In the genomic region with DNA sequence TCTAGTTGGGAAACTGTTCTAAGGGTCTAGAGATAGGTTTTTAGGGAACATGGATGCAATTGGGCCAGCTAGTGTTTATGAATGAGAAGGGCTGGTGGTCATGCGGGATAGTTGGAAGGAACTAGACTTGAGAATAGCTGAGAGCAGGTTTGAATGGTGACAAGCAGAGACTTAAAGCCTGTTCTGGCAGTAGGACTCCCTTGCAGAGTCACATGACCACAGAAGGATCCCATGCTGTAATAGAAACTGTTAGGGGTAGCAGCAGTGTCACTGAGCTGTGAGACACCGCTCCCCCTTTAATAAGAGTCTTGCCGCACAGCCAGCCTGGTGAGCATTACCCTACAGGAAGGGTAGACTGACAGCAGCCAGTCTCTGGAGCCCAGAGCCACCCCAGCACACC, we compare ENCODE assay signal across 17 mouse cellular contexts.
DNase-seq lines count a peak whose midpoint lies in the region; ATAC-seq and TF ChIP-seq lines count a peak whose summit lies in the region.
"Had no signal": no experiment of that assay in that cellular context is flagged by ENCODE, and none has a peak within 500 bp of the region (broad histone marks: within the 10 kb centered on the region; RNA-seq: fewer than 3 reads in every experiment).

No protein-coding gene starts in this region.

- WGBS in heart, embryonic 12.5 days = 81% methylated on average over 3 of the region's 3 CpGs
- WGBS in hindbrain, embryonic 13.5 days = 74% methylated on average over 3 of the region's 3 CpGs
- WGBS in hindbrain, embryonic 11.5 days = 84% methylated on average over 3 of the region's 3 CpGs
- 95% methylated on average over 3 of the region's 3 CpGs for WGBS in midbrain, embryonic 12.5 days
- 86% methylated on average over 3 of the region's 3 CpGs for WGBS in midbrain, embryonic 14.5 days
- WGBS in liver, embryonic 12.5 days (ENCODE audit: insufficient replicate concordance) = 79% methylated on average over 3 of the region's 3 CpGs

- H3K4me1 ChIP-seq in heart, embryonic 12.5 days (replicated peaks) = peaks cover 25% of the 10 kb centered on the region
- H3K4me1 ChIP-seq in hindbrain, embryonic 13.5 days (replicated peaks) = peaks cover 45% of the 10 kb centered on the region
- no peaks in the 10 kb centered on the region for H3K4me1 ChIP-seq in hindbrain, embryonic 11.5 days (replicated peaks; ENCODE audit: control insufficient read depth, insufficient read depth, low read length)
- H3K4me1 ChIP-seq in midbrain, embryonic 12.5 days = no peaks in the 10 kb centered on the region
- no peaks in the 10 kb centered on the region for H3K4me1 ChIP-seq in midbrain, embryonic 14.5 days (ENCODE audit: control insufficient read depth, insufficient read depth, low read length)
- 0 out of 2 replicates have a peak, but pooled peaks cover 3% of the 10 kb centered on the region for H3K4me1 ChIP-seq in liver, embryonic 12.5 days

- TF ChIP-seq POLR2A in myocyte (IDR thresholded peaks at IDR 0.05; ENCODE audit: insufficient read length, low read depth) = no peak

- DNase-seq in heart, postnatal 10 days = no peak
- DNase-seq in hindbrain, embryonic 11.5 days (ENCODE audit: low spot score) = no peak
- no peak for DNase-seq in midbrain, embryonic 14.5 days
- DNase-seq: B cell, adult 2 months; liver; liver, postnatal 0 days; thymus, adult 18-20 months; thymus, postnatal 4 days had no signal

- no peaks in the 10 kb centered on the region; the same call in 1 of the 2 replicates for H3K36me3 ChIP-seq in heart, embryonic 12.5 days
- H3K36me3 ChIP-seq in hindbrain, embryonic 13.5 days = peaks cover 6% of the 10 kb centered on the region
- H3K36me3 ChIP-seq in hindbrain, embryonic 11.5 days (ENCODE audit: control insufficient read depth, insufficient read depth, low read length) = no peaks in the 10 kb centered on the region
- 0 out of 2 replicates have a peak, but pooled peaks cover 3% of the 10 kb centered on the region for H3K36me3 ChIP-seq in midbrain, embryonic 12.5 days
- H3K36me3 ChIP-seq in midbrain, embryonic 14.5 days (ENCODE audit: control insufficient read depth, insufficient read depth, low read length) = peaks cover 14% of the 10 kb centered on the region
- no peaks in the 10 kb centered on the region for H3K36me3 ChIP-seq in myocyte (ENCODE audit: control insufficient read depth, insufficient read depth)
- no peaks in the 10 kb centered on the region for H3K36me3 ChIP-seq in liver, embryonic 12.5 days
- H3K36me3 ChIP-seq: kidney, embryonic 15.5 days had no signal

- no peak overlapping the region for H3ac ChIP-seq in myocyte (ENCODE audit: control insufficient read depth, insufficient read length)

- H3K79me2 ChIP-seq in myocyte (ENCODE audit: control insufficient read depth, insufficient read depth) = peaks cover 3% of the 10 kb centered on the region

- 0 out of 2 replicates have a peak overlapping the region, but pooled peaks have one; percentile 51 for H3K9ac ChIP-seq in heart, embryonic 12.5 days
- no peak overlapping the region; the same call in 1 of the 2 replicates for H3K9ac ChIP-seq in hindbrain, embryonic 13.5 days
- H3K9ac ChIP-seq in hindbrain, embryonic 11.5 days (ENCODE audit: low read depth, low read length) = no peak overlapping the region
- no peak overlapping the region for H3K9ac ChIP-seq in midbrain, embryonic 12.5 days (replicated peaks)
- H3K9ac ChIP-seq in midbrain, embryonic 14.5 days (replicated peaks; ENCODE audit: low read length) = no peak overlapping the region
- no peak overlapping the region for H3K9ac ChIP-seq in liver, embryonic 12.5 days
- H3K9ac ChIP-seq: hindbrain, embryonic 14.5 days; kidney, embryonic 15.5 days; liver, postnatal 0 days had no signal

- intact Hi-C loops in heart, postnatal 10 days (cut with DNase I) = no loop called here

- 0 out of 2 replicates have a peak, but pooled peaks have one; percentile 10 for ATAC-seq in heart, embryonic 12.5 days (ENCODE audit: insufficient number of reproducible peaks, low FRiP score)
- ATAC-seq in hindbrain, embryonic 13.5 days (ENCODE audit: low FRiP score) = no peak
- no peak for ATAC-seq in hindbrain, embryonic 11.5 days (ENCODE audit: low FRiP score)
- no peak for ATAC-seq in midbrain, embryonic 12.5 days (ENCODE audit: low FRiP score, low read depth)
- ATAC-seq in midbrain, embryonic 14.5 days (ENCODE audit: low FRiP score, low TSS enrichment) = no peak
- no peak for ATAC-seq in liver, embryonic 12.5 days
- ATAC-seq: intestine, postnatal 0 days; liver, postnatal 0 days had no signal

- H3K4me3 ChIP-seq in heart, embryonic 12.5 days = no peak overlapping the region
- no peak overlapping the region for H3K4me3 ChIP-seq in hindbrain, embryonic 13.5 days
- no peak overlapping the region for H3K4me3 ChIP-seq in hindbrain, embryonic 11.5 days (ENCODE audit: low read depth, low read length)
- no peak overlapping the region for H3K4me3 ChIP-seq in midbrain, embryonic 12.5 days
- H3K4me3 ChIP-seq in midbrain, embryonic 14.5 days (replicated peaks; ENCODE audit: low read depth, low read length) = no peak overlapping the region
- no peak overlapping the region for H3K4me3 ChIP-seq in myocyte
- no peak overlapping the region for H3K4me3 ChIP-seq in liver, embryonic 12.5 days
- H3K4me3 ChIP-seq: kidney, embryonic 15.5 days had no signal

- H3K4me2 ChIP-seq in heart, embryonic 12.5 days = peak overlapping the region; percentile 61
- H3K4me2 ChIP-seq in hindbrain, embryonic 13.5 days = no peak overlapping the region
- H3K4me2 ChIP-seq in hindbrain, embryonic 11.5 days (replicated peaks; ENCODE audit: low read depth, low read length) = no peak overlapping the region
- no peak overlapping the region for H3K4me2 ChIP-seq in midbrain, embryonic 12.5 days (replicated peaks)
- no peak overlapping the region for H3K4me2 ChIP-seq in midbrain, embryonic 14.5 days (ENCODE audit: low read length)
- peak overlapping the region; percentile 68 for H3K4me2 ChIP-seq in myocyte (ENCODE audit: low read depth)
- no peak overlapping the region for H3K4me2 ChIP-seq in liver, embryonic 12.5 days
- H3K4me2 ChIP-seq: hindbrain, embryonic 14.5 days; kidney, embryonic 15.5 days had no signal

- H3K27ac ChIP-seq in heart, embryonic 12.5 days (ENCODE audit: poor library complexity, severe bottlenecking) = peak overlapping the region; percentile 48
- peak overlapping the region; percentile 31 for H3K27ac ChIP-seq in hindbrain, embryonic 13.5 days
- H3K27ac ChIP-seq in hindbrain, embryonic 11.5 days (ENCODE audit: low read depth, low read length) = no peak overlapping the region
- 0 out of 2 replicates have a peak overlapping the region, but pooled peaks have one; percentile 7 for H3K27ac ChIP-seq in midbrain, embryonic 12.5 days (replicated peaks)
- no peak overlapping the region for H3K27ac ChIP-seq in midbrain, embryonic 14.5 days (replicated peaks; ENCODE audit: low read depth, low read length)
- H3K27ac ChIP-seq in liver, embryonic 12.5 days = no peak overlapping the region
- H3K27ac ChIP-seq: gastrocnemius, adult 2 months; hindbrain, embryonic 14.5 days; kidney, embryonic 15.5 days had no signal

- H3K9me3 ChIP-seq in heart, embryonic 12.5 days (replicated peaks) = no peaks in the 10 kb centered on the region
- no peaks in the 10 kb centered on the region for H3K9me3 ChIP-seq in hindbrain, embryonic 13.5 days
- no peaks in the 10 kb centered on the region for H3K9me3 ChIP-seq in hindbrain, embryonic 11.5 days (ENCODE audit: control insufficient read depth, low read length)
- H3K9me3 ChIP-seq in midbrain, embryonic 12.5 days = no peaks in the 10 kb centered on the region
- H3K9me3 ChIP-seq in midbrain, embryonic 14.5 days (ENCODE audit: control insufficient read depth, low read length) = no peaks in the 10 kb centered on the region
- no peaks in the 10 kb centered on the region for H3K9me3 ChIP-seq in liver, embryonic 12.5 days (replicated peaks)
- H3K9me3 ChIP-seq: kidney, embryonic 15.5 days had no signal

- H3K27me3 ChIP-seq in heart, embryonic 12.5 days (replicated peaks) = no peaks in the 10 kb centered on the region
- no peaks in the 10 kb centered on the region for H3K27me3 ChIP-seq in hindbrain, embryonic 13.5 days
- H3K27me3 ChIP-seq in hindbrain, embryonic 11.5 days (ENCODE audit: control insufficient read depth, insufficient read depth, low read length) = no peaks in the 10 kb centered on the region
- no peaks in the 10 kb centered on the region for H3K27me3 ChIP-seq in midbrain, embryonic 12.5 days
- no peaks in the 10 kb centered on the region for H3K27me3 ChIP-seq in midbrain, embryonic 14.5 days (ENCODE audit: control insufficient read depth, insufficient read depth, low read length)
- H3K27me3 ChIP-seq in myocyte (ENCODE audit: control insufficient read depth, insufficient read depth, insufficient read length) = no peaks in the 10 kb centered on the region
- H3K27me3 ChIP-seq in liver, embryonic 12.5 days (replicated peaks) = no peaks in the 10 kb centered on the region
- H3K27me3 ChIP-seq: kidney, embryonic 15.5 days had no signal

TF ChIP-seq in myocyte, 11 proteins besides CTCF, POLR2A, EP300 and RAD21:
- peak; percentile 53 for TF ChIP-seq USF1 (IDR thresholded peaks at IDR 0.05; ENCODE audit: low read depth)
- TF ChIP-seq MAX (IDR thresholded peaks at IDR 0.05; ENCODE audit: low read depth) = no peak

Comparison
In these comparisons a context has a peak if more than half of its experiments do, and no peak if none do; other contexts are left out.
1. H3K27ac ChIP-seq: peak in heart, embryonic 12.5 days (single experiment), hindbrain, embryonic 13.5 days (single experiment) and midbrain, embryonic 12.5 days (single experiment); none in hindbrain, embryonic 11.5 days (single experiment), midbrain, embryonic 14.5 days (single experiment) and liver, embryonic 12.5 days (single experiment).
2. H3K4me2 ChIP-seq: peak in heart, embryonic 12.5 days (single experiment) and myocyte (single experiment); none in hindbrain, embryonic 13.5 days (single experiment), hindbrain, embryonic 11.5 days (single experiment), midbrain, embryonic 12.5 days (single experiment), midbrain, embryonic 14.5 days (single experiment) and liver, embryonic 12.5 days (single experiment).